Mouse (Mus musculus): Measurements from ENCODE around the gene Cyth4. TPM values are rescaled to one million over a fixed set of nuclear protein-coding genes. Genes with fewer than 3 reads are reported as not detected.

Gene Cyth4
- polyA plus RNA-seq, 1 experiment from 2014 or later, result 2.0 TPM

GRCm38 (mm10) chr15:78626285-78626684 lies 29.4 kb downstream of the Cyth4 start:
- WGBS, result 87% methylated on average over 13 of the region's 13 CpGs
- Histone ChIP-seq H3K36me3 (ENCODE audit: control insufficient read depth, insufficient read depth, low read length) (no peaks in the 10 kb centered on the region), H3K9me3 (ENCODE audit: control insufficient read depth, low read length) (no peaks in the 10 kb centered on the region), H3K4me1 (ENCODE audit: control insufficient read depth, insufficient read depth, low read length) (peaks cover 3% of the 10 kb centered on the region; the same call in 1 of the 2 replicates), H3K4me3 (ENCODE audit: low read depth, low read length) (no peak overlapping the region), H3K9ac (replicated peaks; ENCODE audit: low read depth, low read length) (no peak overlapping the region), H3K27ac (ENCODE audit: low read depth, low read length) (no peak overlapping the region), H3K27me3 (ENCODE audit: control insufficient read depth, insufficient read depth, low read length) (no peaks in the 10 kb centered on the region; the same call in 1 of the 2 replicates), H3K4me2 (ENCODE audit: low read depth, low read length) (no peak overlapping the region)
- no peak for ATAC-seq (ENCODE audit: low read depth)

- Histone ChIP-seq H3K4me3 (ENCODE audit: low read depth, low read length) (no peak overlapping the region), H3K4me2 (ENCODE audit: low read depth, low read length) (no peak overlapping the region), H3K9me3 (ENCODE audit: control insufficient read depth, low read length) (no peaks in the 10 kb centered on the region), H3K27me3 (ENCODE audit: control insufficient read depth, insufficient read depth, low read length) (no peaks in the 10 kb centered on the region; the same call in 1 of the 2 replicates), H3K27ac (ENCODE audit: low read depth, low read length) (no peak overlapping the region), H3K4me1 (ENCODE audit: control insufficient read depth, insufficient read depth, low read length) (peaks cover 28% of the 10 kb centered on the region), H3K9ac (replicated peaks; ENCODE audit: low read depth, low read length) (no peak overlapping the region), H3K36me3 (ENCODE audit: control insufficient read depth, insufficient read depth, low read length) (no peaks in the 10 kb centered on the region)
- WGBS, result 62% methylated on average over 2 of the region's 2 CpGs
- no peak for ATAC-seq (ENCODE audit: low read depth)
These were observed 35.5 kb downstream of the Cyth4 start for GRCm38 (mm10) chr15:78632387-78632786.

- ATAC-seq (ENCODE audit: low read depth), result no peak
These were observed 36.6 kb downstream of the Cyth4 start for GRCm38 (mm10) chr15:78633413-78633812.

GRCm38 (mm10) chr15:78634095-78634737 lies 37.4 kb downstream of the Cyth4 start:
- H3K4me3 ChIP-seq (ENCODE audit: low read depth, low read length), result no peak overlapping the region
- no peak overlapping the region; the same call in 1 of the 2 replicates for H3K27ac ChIP-seq (ENCODE audit: low read depth, low read length)
- H3K36me3 ChIP-seq (ENCODE audit: control insufficient read depth, insufficient read depth, low read length), result no peaks in the 10 kb centered on the region
- H3K9me3 ChIP-seq (ENCODE audit: control insufficient read depth, low read length), result no peaks in the 10 kb centered on the region
- no peaks in the 10 kb centered on the region for H3K27me3 ChIP-seq (ENCODE audit: control insufficient read depth, insufficient read depth, low read length)
- peak; percentile 66; the same call in 1 of the 2 replicates for ATAC-seq (ENCODE audit: low read depth)
- no peak overlapping the region for H3K4me2 ChIP-seq (ENCODE audit: low read depth, low read length)
- WGBS, result 24% methylated on average over 10 of the region's 10 CpGs
- H3K4me1 ChIP-seq (ENCODE audit: control insufficient read depth, insufficient read depth, low read length), result peaks cover 28% of the 10 kb centered on the region
- H3K9ac ChIP-seq (replicated peaks; ENCODE audit: low read depth, low read length), result no peak overlapping the region

More at GRCm38 (mm10) chr15:78633413-78633812, 36.6 kb downstream of the Cyth4 start:
- Histone ChIP-seq H3K9ac (replicated peaks; ENCODE audit: low read depth, low read length) (no peak overlapping the region; the same call in 1 of the 2 replicates), H3K4me2 (ENCODE audit: low read depth, low read length) (no peak overlapping the region), H3K27me3 (ENCODE audit: control insufficient read depth, insufficient read depth, low read length) (no peaks in the 10 kb centered on the region; the same call in 1 of the 2 replicates), H3K4me1 (ENCODE audit: control insufficient read depth, insufficient read depth, low read length) (peaks cover 28% of the 10 kb centered on the region), H3K27ac (ENCODE audit: low read depth, low read length) (peak overlapping the region; percentile 12; the same call in 1 of the 2 replicates), H3K4me3 (ENCODE audit: low read depth, low read length) (no peak overlapping the region), H3K36me3 (ENCODE audit: control insufficient read depth, insufficient read depth, low read length) (no peaks in the 10 kb centered on the region), H3K9me3 (ENCODE audit: control insufficient read depth, low read length) (no peaks in the 10 kb centered on the region)
- 14% methylated on average over 5 of the region's 5 CpGs for WGBS

GRCm38 (mm10) chr15:78635231-78635630 lies 38.4 kb downstream of the Cyth4 start:
- H3K36me3 ChIP-seq (ENCODE audit: control insufficient read depth, insufficient read depth, low read length), result no peaks in the 10 kb centered on the region
- H3K9me3 ChIP-seq (ENCODE audit: control insufficient read depth, low read length), result no peaks in the 10 kb centered on the region
- H3K27me3 ChIP-seq (ENCODE audit: control insufficient read depth, insufficient read depth, low read length), result no peaks in the 10 kb centered on the region
- no peak overlapping the region for H3K4me3 ChIP-seq (ENCODE audit: low read depth, low read length)
- no peak for ATAC-seq (ENCODE audit: low read depth)
- H3K4me2 ChIP-seq (ENCODE audit: low read depth, low read length), result no peak overlapping the region
- H3K9ac ChIP-seq (replicated peaks; ENCODE audit: low read depth, low read length), result no peak overlapping the region
- H3K4me1 ChIP-seq (ENCODE audit: control insufficient read depth, insufficient read depth, low read length), result peaks cover 28% of the 10 kb centered on the region
- H3K27ac ChIP-seq (ENCODE audit: low read depth, low read length), result no peak overlapping the region
- 38% methylated on average over 7 of the region's 7 CpGs for WGBS

GRCm38 (mm10) chr15:78643633-78644032 lies 46.8 kb downstream of the Cyth4 start:
- Histone ChIP-seq H3K4me1 (ENCODE audit: control insufficient read depth, insufficient read depth, low read length) (no peaks in the 10 kb centered on the region), H3K27me3 (ENCODE audit: control insufficient read depth, insufficient read depth, low read length) (no peaks in the 10 kb centered on the region), H3K9ac (replicated peaks; ENCODE audit: low read depth, low read length) (no peak overlapping the region), H3K36me3 (ENCODE audit: control insufficient read depth, insufficient read depth, low read length) (no peaks in the 10 kb centered on the region), H3K9me3 (ENCODE audit: control insufficient read depth, low read length) (no peaks in the 10 kb centered on the region), H3K4me2 (ENCODE audit: low read depth, low read length) (no peak overlapping the region), H3K27ac (ENCODE audit: low read depth, low read length) (no peak overlapping the region), H3K4me3 (ENCODE audit: low read depth, low read length) (no peak overlapping the region)
- WGBS, result 22% methylated on average over 6 of the region's 6 CpGs
- ATAC-seq (ENCODE audit: low read depth), result no peak

- H3K9me3 ChIP-seq (ENCODE audit: control insufficient read depth, low read length), result no peaks in the 10 kb centered on the region
- H3K27me3 ChIP-seq (ENCODE audit: control insufficient read depth, insufficient read depth, low read length), result no peaks in the 10 kb centered on the region
- H3K4me1 ChIP-seq (ENCODE audit: control insufficient read depth, insufficient read depth, low read length), result no peaks in the 10 kb centered on the region
- H3K36me3 ChIP-seq (ENCODE audit: control insufficient read depth, insufficient read depth, low read length), result no peaks in the 10 kb centered on the region
- no peak overlapping the region for H3K4me3 ChIP-seq (ENCODE audit: low read depth, low read length)
- WGBS, result 49% methylated on average over 8 of the region's 8 CpGs
- no peak overlapping the region for H3K4me2 ChIP-seq (ENCODE audit: low read depth, low read length)
- no peak overlapping the region for H3K9ac ChIP-seq (replicated peaks; ENCODE audit: low read depth, low read length)
- no peak for ATAC-seq (ENCODE audit: low read depth)
- H3K27ac ChIP-seq (ENCODE audit: low read depth, low read length), result no peak overlapping the region
These were observed 47.8 kb downstream of the Cyth4 start for GRCm38 (mm10) chr15:78644606-78645005.

GRCm38 (mm10) chr15:78647746-78648145 lies 50.9 kb downstream of the Cyth4 start:
- Histone ChIP-seq H3K36me3 (ENCODE audit: control insufficient read depth, insufficient read depth, low read length) (no peaks in the 10 kb centered on the region), H3K9ac (replicated peaks; ENCODE audit: low read depth, low read length) (no peak overlapping the region), H3K4me3 (ENCODE audit: low read depth, low read length) (no peak overlapping the region), H3K4me1 (ENCODE audit: control insufficient read depth, insufficient read depth, low read length) (no peaks in the 10 kb centered on the region), H3K27me3 (ENCODE audit: control insufficient read depth, insufficient read depth, low read length) (no peaks in the 10 kb centered on the region), H3K4me2 (ENCODE audit: low read depth, low read length) (no peak overlapping the region), H3K9me3 (ENCODE audit: control insufficient read depth, low read length) (no peaks in the 10 kb centered on the region), H3K27ac (ENCODE audit: low read depth, low read length) (no peak overlapping the region)
- WGBS, result 72% methylated on average over 4 of the region's 4 CpGs
- ATAC-seq (ENCODE audit: low read depth), result no peak

GRCm38 (mm10) chr15:78651169-78651568 lies 54.3 kb downstream of the Cyth4 start:
- Histone ChIP-seq H3K4me2 (ENCODE audit: low read depth, low read length) (no peak overlapping the region), H3K4me1 (ENCODE audit: control insufficient read depth, insufficient read depth, low read length) (no peaks in the 10 kb centered on the region), H3K9ac (replicated peaks; ENCODE audit: low read depth, low read length) (no peak overlapping the region), H3K27me3 (ENCODE audit: control insufficient read depth, insufficient read depth, low read length) (no peaks in the 10 kb centered on the region), H3K9me3 (ENCODE audit: control insufficient read depth, low read length) (no peaks in the 10 kb centered on the region), H3K4me3 (ENCODE audit: low read depth, low read length) (no peak overlapping the region), H3K27ac (ENCODE audit: low read depth, low read length) (no peak overlapping the region), H3K36me3 (ENCODE audit: control insufficient read depth, insufficient read depth, low read length) (no peaks in the 10 kb centered on the region)
- ATAC-seq (ENCODE audit: low read depth), result no peak
- 34% methylated on average over 4 of the region's 4 CpGs for WGBS

All from neural tube, embryonic 14.5 days (tissue).